Mouse (Mus musculus): ENCODE data around the gene Ankrd65.
A peak's percentile ranks its signal among the peaks of the same experiment; 100 is the strongest.

Gene Ankrd65

GRCm38 (mm10) chr4:155812665-155813181 lies 22.5 kb downstream of the Ankrd65 start:
- peak; percentile 61 for DNase-seq (ENCODE audit: low spot score)

- no peak for DNase-seq (ENCODE audit: low spot score)
These were observed 27.3 kb downstream of the Ankrd65 start for GRCm38 (mm10) chr4:155817533-155817932.

GRCm38 (mm10) chr4:155821025-155821424 lies 30.8 kb downstream of the Ankrd65 start:
- DNase-seq (ENCODE audit: low spot score) = peak; percentile 64

- no peak for DNase-seq (ENCODE audit: low spot score)
These were observed 33.2 kb downstream of the Ankrd65 start for GRCm38 (mm10) chr4:155823443-155823842.

GRCm38 (mm10) chr4:155829866-155830265 lies 39.6 kb downstream of the Ankrd65 start:
- DNase-seq (ENCODE audit: low spot score) = no peak

GRCm38 (mm10) chr4:155830596-155830995 lies 40.4 kb downstream of the Ankrd65 start:
- DNase-seq (ENCODE audit: low spot score) = peak; percentile 31

- DNase-seq (ENCODE audit: low spot score) = peak; percentile 98
These were observed 41.0 kb downstream of the Ankrd65 start, which contains the start of gene Aurkaip1 for GRCm38 (mm10) chr4:155831205-155831766. Gene Aurkaip1 (plus strand): TSS chr4:155831272.

GRCm38 (mm10) chr4:155831831-155832230 lies 41.6 kb downstream of the Ankrd65 start:
- DNase-seq (ENCODE audit: low spot score) = peak; percentile 5

GRCm38 (mm10) chr4:155832321-155832720 lies 42.1 kb downstream of the Ankrd65 start:
- no peak for DNase-seq (ENCODE audit: low spot score)

GRCm38 (mm10) chr4:155833234-155833633 lies 43.0 kb downstream of the Ankrd65 start:
- no peak for DNase-seq (ENCODE audit: low spot score)

GRCm38 (mm10) chr4:155833836-155834235 lies 43.6 kb downstream of the Ankrd65 start:
- DNase-seq (ENCODE audit: low spot score) = peak; percentile 89

GRCm38 (mm10) chr4:155837404-155838010 lies 47.3 kb downstream of the Ankrd65 start:
- no peak for DNase-seq (ENCODE audit: low spot score)

GRCm38 (mm10) chr4:155838187-155839153 lies 48.2 kb downstream of the Ankrd65 start:
- no peak for DNase-seq (ENCODE audit: low spot score)

GRCm38 (mm10) chr4:155839483-155839910 lies 49.3 kb downstream of the Ankrd65 start, which contains the start of gene Mxra8:
Gene Mxra8 (plus strand): TSS chr4:155839680.
- peak; percentile 67 for DNase-seq (ENCODE audit: low spot score)

- DNase-seq (ENCODE audit: low spot score) = peak; percentile 7
These were observed 50.1 kb downstream of the Ankrd65 start for GRCm38 (mm10) chr4:155840076-155841002.

- DNase-seq (ENCODE audit: low spot score) = peak; percentile 70
These were observed 50.8 kb downstream of the Ankrd65 start for GRCm38 (mm10) chr4:155841003-155841454.

GRCm38 (mm10) chr4:155841651-155842270 lies 51.5 kb downstream of the Ankrd65 start:
- DNase-seq (ENCODE audit: low spot score) = peak; percentile 19

GRCm38 (mm10) chr4:155843231-155843630 lies 53.0 kb downstream of the Ankrd65 start:
- no peak for DNase-seq (ENCODE audit: low spot score)

- DNase-seq (ENCODE audit: low spot score) = peak; percentile 94
These were observed 56.8 kb downstream of the Ankrd65 start, which contains the start of gene Dvl1 for GRCm38 (mm10) chr4:155846871-155847578. Gene Dvl1 (plus strand): TSS chr4:155847402.

All from retina, embryonic 14.5 days (tissue).